In the genomic region with DNA sequence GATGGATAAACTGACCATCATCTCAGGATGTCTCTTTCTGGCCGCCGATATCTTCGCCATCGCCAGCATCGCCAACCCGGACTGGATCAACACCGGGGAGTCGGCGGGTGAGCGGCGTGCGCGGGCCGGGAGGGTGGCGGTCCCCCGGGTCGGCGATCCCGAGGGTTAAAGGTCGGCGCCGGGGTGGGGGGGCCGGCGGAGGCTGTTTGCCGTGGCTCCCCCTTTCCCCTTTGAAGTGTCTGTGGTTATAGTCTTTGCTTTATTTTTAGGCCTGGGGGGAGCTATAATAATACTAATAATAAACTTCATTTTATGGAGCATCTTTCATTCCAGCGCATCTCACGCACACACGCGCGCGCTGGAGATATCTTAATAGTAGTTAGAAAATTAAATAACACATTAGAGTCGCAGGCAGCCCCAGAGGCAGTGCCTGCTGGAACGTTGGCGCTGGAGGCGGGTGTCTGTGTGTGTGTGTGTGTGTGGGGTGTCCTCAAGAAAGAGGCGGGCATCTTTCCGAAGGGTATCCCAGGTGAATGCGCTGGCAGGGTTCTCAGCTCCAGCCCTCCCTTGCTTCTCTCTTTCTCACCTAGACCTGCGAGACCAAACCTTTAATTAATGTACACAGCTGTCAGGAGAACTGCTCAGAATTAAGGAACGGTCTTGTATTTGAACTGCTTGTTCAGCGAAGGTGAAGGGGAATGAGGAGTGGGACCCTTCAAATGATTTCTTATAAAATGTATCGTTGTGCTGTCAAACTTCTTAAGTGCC, we compare ENCODE assay signal across 8 mouse cellular contexts. TPM values are rescaled to one million over a fixed set of nuclear protein-coding genes. Genes with fewer than 3 reads are reported as not detected.
DNase-seq lines count a peak whose midpoint lies in the region; ATAC-seq lines count a peak whose summit lies in the region.

No protein-coding gene starts in this region.

- H3K9me3 ChIP-seq in embryonic facial prominence, embryonic 11.5 days (replicated peaks; ENCODE audit: control insufficient read depth, low read length): no peaks in the 10 kb centered on the region
- no peaks in the 10 kb centered on the region for H3K9me3 ChIP-seq in heart, embryonic 10.5 days
- no peaks in the 10 kb centered on the region for H3K9me3 ChIP-seq in kidney, embryonic 14.5 days (ENCODE audit: control insufficient read depth, low read length)
- no peaks in the 10 kb centered on the region for H3K9me3 ChIP-seq in liver, embryonic 13.5 days (replicated peaks)
- no peaks in the 10 kb centered on the region for H3K9me3 ChIP-seq in neural tube, embryonic 11.5 days (ENCODE audit: control insufficient read depth, low read length)

- H3K4me2 ChIP-seq in embryonic facial prominence, embryonic 11.5 days (ENCODE audit: low read depth, low read length): peak overlapping the region; percentile 56
- H3K4me2 ChIP-seq in kidney, embryonic 14.5 days (replicated peaks; ENCODE audit: low read depth, low read length): peak overlapping the region; percentile 81
- H3K4me2 ChIP-seq in liver, embryonic 13.5 days: peak overlapping the region; percentile 91
- H3K4me2 ChIP-seq in neural tube, embryonic 11.5 days (ENCODE audit: low read depth): peak overlapping the region; percentile 67

- H3K36me3 ChIP-seq in embryonic facial prominence, embryonic 11.5 days (replicated peaks; ENCODE audit: control insufficient read depth, insufficient read depth, low read depth, low read length): no peaks in the 10 kb centered on the region
- H3K36me3 ChIP-seq in heart, embryonic 10.5 days: no peaks in the 10 kb centered on the region
- no peaks in the 10 kb centered on the region for H3K36me3 ChIP-seq in kidney, embryonic 14.5 days (ENCODE audit: control insufficient read depth, insufficient read depth, low read length)
- H3K36me3 ChIP-seq in liver, embryonic 13.5 days: no peaks in the 10 kb centered on the region
- no peaks in the 10 kb centered on the region for H3K36me3 ChIP-seq in neural tube, embryonic 11.5 days (ENCODE audit: control insufficient read depth, insufficient read depth, low read length)

- DNase-seq in 3134 (ENCODE audit: extremely low read depth, insufficient read length, low spot score): peak; percentile 32
- peak; percentile 47 to 52 for DNase-seq in adrenal gland, adult 18-20 months (ENCODE audit: low spot score in 2 of 2)
- DNase-seq in embryonic facial prominence, embryonic 11.5 days (ENCODE audit: low spot score): peak; percentile 39
- DNase-seq in heart, embryonic 10.5 days (ENCODE audit: low spot score): no peak
- peak; percentile 36 for DNase-seq in liver, embryonic 13.5 days
- peak; percentile 15 for DNase-seq in neural tube, embryonic 11.5 days (ENCODE audit: low spot score)
- DNase-seq in testis, postnatal 10 days (ENCODE audit: low spot score): peak; percentile 70

- peak; percentile 53; the same call in 1 of the 2 replicates for ATAC-seq in embryonic facial prominence, embryonic 11.5 days (replicated peaks; ENCODE audit: insufficient number of reproducible peaks, low FRiP score, low TSS enrichment, low read depth)
- ATAC-seq in kidney, embryonic 14.5 days (ENCODE audit: low FRiP score, low TSS enrichment): peak; percentile 33
- ATAC-seq in liver, embryonic 13.5 days (ENCODE audit: low read depth): peak; percentile 76
- peak; percentile 71; the same call in 1 of the 2 replicates for ATAC-seq in neural tube, embryonic 11.5 days (ENCODE audit: insufficient read depth, low FRiP score, low TSS enrichment)

- no peaks in the 10 kb centered on the region; the same call in 1 of the 2 replicates for H3K4me1 ChIP-seq in embryonic facial prominence, embryonic 11.5 days (ENCODE audit: control insufficient read depth, insufficient read depth, low read length)
- H3K4me1 ChIP-seq in heart, embryonic 10.5 days: peaks cover 50% of the 10 kb centered on the region
- peaks cover 15% of the 10 kb centered on the region; the same call in 1 of the 2 replicates for H3K4me1 ChIP-seq in kidney, embryonic 14.5 days (ENCODE audit: control insufficient read depth, insufficient read depth, low read length)
- H3K4me1 ChIP-seq in liver, embryonic 13.5 days (replicated peaks): peaks cover 61% of the 10 kb centered on the region
- H3K4me1 ChIP-seq in neural tube, embryonic 11.5 days (ENCODE audit: control insufficient read depth, insufficient read depth, low read length): peaks cover 13% of the 10 kb centered on the region

- no peaks in the 10 kb centered on the region for H3K27me3 ChIP-seq in embryonic facial prominence, embryonic 11.5 days (ENCODE audit: control insufficient read depth, insufficient read depth, low read length)
- H3K27me3 ChIP-seq in heart, embryonic 10.5 days (ENCODE audit: insufficient read depth, poor library complexity, severe bottlenecking): no peaks in the 10 kb centered on the region
- H3K27me3 ChIP-seq in kidney, embryonic 14.5 days (ENCODE audit: control insufficient read depth, insufficient read depth, low read length): no peaks in the 10 kb centered on the region
- no peaks in the 10 kb centered on the region for H3K27me3 ChIP-seq in liver, embryonic 13.5 days
- no peaks in the 10 kb centered on the region for H3K27me3 ChIP-seq in neural tube, embryonic 11.5 days (ENCODE audit: control insufficient read depth, insufficient read depth, low read length)

- H3K27ac ChIP-seq in embryonic facial prominence, embryonic 11.5 days (replicated peaks; ENCODE audit: low read depth, low read length): peak overlapping the region; percentile 67
- H3K27ac ChIP-seq in heart, embryonic 10.5 days: peak overlapping the region; percentile 95
- peak overlapping the region; percentile 26; the same call in 1 of the 2 replicates for H3K27ac ChIP-seq in kidney, embryonic 14.5 days (ENCODE audit: low read depth, low read length)
- peak overlapping the region; percentile 72 for H3K27ac ChIP-seq in liver, embryonic 13.5 days
- peak overlapping the region; percentile 68; the same call in 1 of the 2 replicates for H3K27ac ChIP-seq in neural tube, embryonic 11.5 days (ENCODE audit: low read depth, low read length)

- H3K4me3 ChIP-seq in embryonic facial prominence, embryonic 11.5 days (ENCODE audit: low read depth, low read length): peak overlapping the region; percentile 91
- H3K4me3 ChIP-seq in heart, embryonic 10.5 days: peak overlapping the region; percentile 95
- H3K4me3 ChIP-seq in kidney, embryonic 14.5 days (ENCODE audit: low read length): peak overlapping the region; percentile 83
- peak overlapping the region; percentile 91 for H3K4me3 ChIP-seq in liver, embryonic 13.5 days (replicated peaks)
- peak overlapping the region; percentile 88 for H3K4me3 ChIP-seq in neural tube, embryonic 11.5 days (ENCODE audit: low read depth, low read length)

- 3% methylated on average over 33 of the region's 42 CpGs for WGBS in embryonic facial prominence, embryonic 11.5 days
- 3% methylated on average over 42 of the region's 42 CpGs for WGBS in heart, embryonic 10.5 days
- 2% methylated on average over 42 of the region's 42 CpGs for WGBS in kidney, embryonic 14.5 days
- 1% methylated on average over 42 of the region's 42 CpGs for WGBS in liver, embryonic 13.5 days (ENCODE audit: insufficient replicate concordance)
- 3% methylated on average over 33 of the region's 42 CpGs for WGBS in neural tube, embryonic 11.5 days

- H3K9ac ChIP-seq in embryonic facial prominence, embryonic 11.5 days (replicated peaks; ENCODE audit: low read length): peak overlapping the region; percentile 94
- H3K9ac ChIP-seq in kidney, embryonic 14.5 days (ENCODE audit: low read depth, low read length): peak overlapping the region; percentile 89
- peak overlapping the region; percentile 91 for H3K9ac ChIP-seq in liver, embryonic 13.5 days
- H3K9ac ChIP-seq in neural tube, embryonic 11.5 days (ENCODE audit: low read length): peak overlapping the region; percentile 92

RNA-seq across cellular contexts. Expression of a gene that starts 0.5 kb away (rescaled TPM):
- 10 to 100 TPM; 40.6 to 47.6 TPM for total RNA-seq in adrenal gland, adult 18-20 months (2021)
- 14.7 and 17.8 TPM in 2 replicates for polyA plus RNA-seq in embryonic facial prominence, embryonic 11.5 days (2014; fragmentation: Nextera tagmentation; extraction: Ambion mirVana)
- 11.5 and 12.5 TPM in 2 replicates for polyA plus RNA-seq in heart, embryonic 10.5 days (2016; fragmentation: Nextera tagmentation; extraction: Ambion mirVana)
- polyA plus RNA-seq in kidney, embryonic 14.5 days (2014; fragmentation: Nextera tagmentation; extraction: Ambion mirVana): 14.6 and 23.9 TPM in 2 replicates
- 7.4 and 8.8 TPM in 2 replicates for polyA plus RNA-seq in liver, embryonic 13.5 days (2015; fragmentation: Nextera tagmentation; extraction: Ambion mirVana)
- polyA plus RNA-seq in neural tube, embryonic 11.5 days (2014; fragmentation: Nextera tagmentation; extraction: Ambion mirVana): 12.2 and 13.3 TPM in 2 replicates

RNA-seq across cellular contexts. Expression of a gene that starts 7.8 kb away (rescaled TPM):
- not detected for total RNA-seq in adrenal gland, adult 18-20 months (2021)
- 0.33 and 0.50 TPM in 2 replicates for polyA plus RNA-seq in embryonic facial prominence, embryonic 11.5 days (2014; fragmentation: Nextera tagmentation; extraction: Ambion mirVana)
- 0.31 and 0.40 TPM in 2 replicates for polyA plus RNA-seq in heart, embryonic 10.5 days (2016; fragmentation: Nextera tagmentation; extraction: Ambion mirVana)
- polyA plus RNA-seq in kidney, embryonic 14.5 days (2014; fragmentation: Nextera tagmentation; extraction: Ambion mirVana): 0.16 and 0.46 TPM in 2 replicates
- 0.08 and 0.09 TPM in 2 replicates for polyA plus RNA-seq in liver, embryonic 13.5 days (2015; fragmentation: Nextera tagmentation; extraction: Ambion mirVana)
- 0.44 TPM in 1 of 2 replicates, not detected in the other for polyA plus RNA-seq in neural tube, embryonic 11.5 days (2014; fragmentation: Nextera tagmentation; extraction: Ambion mirVana)

RNA-seq across cellular contexts. Expression of a gene that starts 43.0 kb away (rescaled TPM):
- 100 to 1,000 TPM; 378 to 592 TPM for total RNA-seq in adrenal gland, adult 18-20 months (2021)
- polyA plus RNA-seq in embryonic facial prominence, embryonic 11.5 days (2014; fragmentation: Nextera tagmentation; extraction: Ambion mirVana): 211 and 221 TPM in 2 replicates
- polyA plus RNA-seq in heart, embryonic 10.5 days (2016; fragmentation: Nextera tagmentation; extraction: Ambion mirVana): 310 and 390 TPM in 2 replicates
- 210 and 232 TPM in 2 replicates for polyA plus RNA-seq in kidney, embryonic 14.5 days (2014; fragmentation: Nextera tagmentation; extraction: Ambion mirVana)
- polyA plus RNA-seq in liver, embryonic 13.5 days (2015; fragmentation: Nextera tagmentation; extraction: Ambion mirVana): 150 and 169 TPM in 2 replicates
- 197 and 216 TPM in 2 replicates for polyA plus RNA-seq in neural tube, embryonic 11.5 days (2014; fragmentation: Nextera tagmentation; extraction: Ambion mirVana)

Comparison
In these comparisons a context has a peak if more than half of its experiments do, and no peak if none do; other contexts are left out.
1. H3K27ac ChIP-seq: peak in every context shown above with its lines; median percentile 95 in heart, embryonic 10.5 days; 72 in liver, embryonic 13.5 days; 68 in neural tube, embryonic 11.5 days; 67 in embryonic facial prominence, embryonic 11.5 days; 26 in kidney, embryonic 14.5 days.